Mouse (Mus musculus): ENCODE data around the gene Tinag. TPM values are rescaled to one million over a fixed set of nuclear protein-coding genes. Genes with fewer than 3 reads are reported as not detected.

The Tinag gene
- total and polyA plus RNA-seq, 3 experiments, result not detected

GRCm38 (mm10) chr9:77018935-77019334 is 26.7 kb downstream of the Tinag start:
- no peak for TF ChIP-seq GATA1 (IDR thresholded peaks at IDR 0.05; ENCODE audit: low read depth, low read length)
- TF ChIP-seq RAD21 (IDR thresholded peaks at IDR 0.05; ENCODE audit: low read depth, low read length), result no peak
- no peak for TF ChIP-seq HCFC1 (IDR thresholded peaks at IDR 0.05; ENCODE audit: low read depth, low read length)
- TF ChIP-seq JUND (IDR thresholded peaks at IDR 0.05; ENCODE audit: low read depth, low read length), result no peak
- no peak for TF ChIP-seq NRF1 (IDR thresholded peaks at IDR 0.05; ENCODE audit: insufficient read depth, low read depth, low read length, poor library complexity, severe bottlenecking)
- TF ChIP-seq ZNF384 (IDR thresholded peaks at IDR 0.05; ENCODE audit: low read depth, low read length), result no peak
- no peak for TF ChIP-seq USF1 (IDR thresholded peaks at IDR 0.05; ENCODE audit: low read depth, low read length)
- TF ChIP-seq CHD2 (IDR thresholded peaks at IDR 0.05; ENCODE audit: low read length), result no peak
- TF ChIP-seq ZKSCAN1 (IDR thresholded peaks at IDR 0.05; ENCODE audit: low read depth, low read length), result no peak
- no peak for TF ChIP-seq RCOR1 (IDR thresholded peaks at IDR 0.05; ENCODE audit: low read depth, low read length)
- TF ChIP-seq MAX (IDR thresholded peaks at IDR 0.05; ENCODE audit: low read length), result no peak
- no peak for TF ChIP-seq POLR2AphosphoS5 (IDR thresholded peaks at IDR 0.05; ENCODE audit: borderline replicate concordance, low read depth, low read length)
- no peak for TF ChIP-seq SMC3 (IDR thresholded peaks at IDR 0.05; ENCODE audit: low read depth, low read length)
- no peak for TF ChIP-seq MAZ (IDR thresholded peaks at IDR 0.05; ENCODE audit: low read depth, low read length)
- no peak for TF ChIP-seq MXI1 (IDR thresholded peaks at IDR 0.05; ENCODE audit: low read depth, low read length)
- TF ChIP-seq TCF12 (IDR thresholded peaks at IDR 0.05; ENCODE audit: low read depth, low read length), result no peak
- no peak overlapping the region for H3K27ac ChIP-seq (ENCODE audit: control insufficient read depth, low read depth, low read length)
- no peaks in the 10 kb centered on the region for H3K27me3 ChIP-seq (ENCODE audit: control insufficient read depth in 1 of 2, insufficient read depth in 2 of 2, low read length in 2 of 2)
- H3K36me3 ChIP-seq (ENCODE audit: control insufficient read depth in 1 of 2, insufficient read depth in 2 of 2, low read length in 2 of 2), result no peaks in the 10 kb centered on the region
- H3K9me3 ChIP-seq (replicated peaks; ENCODE audit: insufficient read depth, low read length), result no peaks in the 10 kb centered on the region
- H3K4me1 ChIP-seq (ENCODE audit: control insufficient read depth in 1 of 2, insufficient read depth in 2 of 2, low read length in 2 of 2), result no peaks in the 10 kb centered on the region
- DNase-seq (ENCODE audit: low read depth, low spot score), result no peak
- no peaks in the 10 kb centered on the region for H3K79me2 ChIP-seq (ENCODE audit: control insufficient read depth, insufficient read depth, low read length, poor library complexity)
- no peak overlapping the region for H3K9ac ChIP-seq (ENCODE audit: control insufficient read depth, low read depth, low read length, poor library complexity, severe bottlenecking)
- no peak overlapping the region for H3K4me3 ChIP-seq (ENCODE audit: control insufficient read depth in 1 of 2, insufficient read depth in 1 of 2, low read depth in 2 of 2, low read length in 2 of 2)

GRCm38 (mm10) chr9:76996021-76996420 is 49.6 kb downstream of the Tinag start:
- no peak overlapping the region for H3K27ac ChIP-seq (ENCODE audit: control insufficient read depth, low read depth, low read length)
- no peak overlapping the region for H3K4me3 ChIP-seq (ENCODE audit: control insufficient read depth in 1 of 2, insufficient read depth in 1 of 2, low read depth in 2 of 2, low read length in 2 of 2)
- no peak overlapping the region for H3K9ac ChIP-seq (ENCODE audit: control insufficient read depth, low read depth, low read length, poor library complexity, severe bottlenecking)
- no peaks in the 10 kb centered on the region for H3K9me3 ChIP-seq (replicated peaks; ENCODE audit: insufficient read depth, low read length)
- no peaks in the 10 kb centered on the region for H3K79me2 ChIP-seq (ENCODE audit: control insufficient read depth, insufficient read depth, low read length, poor library complexity)
- H3K4me1 ChIP-seq (ENCODE audit: control insufficient read depth in 1 of 2, insufficient read depth in 2 of 2, low read length in 2 of 2), result no peaks in the 10 kb centered on the region
- DNase-seq (ENCODE audit: low read depth, low spot score), result no peak
- TF ChIP-seq NELFE (IDR thresholded peaks at IDR 0.05; ENCODE audit: low read depth, low read length) (no peak), TCF12 (IDR thresholded peaks at IDR 0.05; ENCODE audit: low read depth, low read length) (no peak), MEF2A (IDR thresholded peaks at IDR 0.05; ENCODE audit: extremely low read depth, insufficient replicate concordance, low read depth, low read length, poor library complexity, severe bottlenecking) (no peak), RAD21 (IDR thresholded peaks at IDR 0.05; ENCODE audit: low read depth, low read length) (no peak), UBTF (IDR thresholded peaks at IDR 0.05; ENCODE audit: borderline replicate concordance, insufficient read depth, low read depth, low read length) (no peak), MYC (IDR thresholded peaks at IDR 0.05; ENCODE audit: low read depth, low read length) (no peak), HCFC1 (IDR thresholded peaks at IDR 0.05; ENCODE audit: low read depth, low read length) (no peak), RCOR1 (IDR thresholded peaks at IDR 0.05; ENCODE audit: low read depth, low read length) (no peak), MAZ (IDR thresholded peaks at IDR 0.05; ENCODE audit: low read depth, low read length) (no peak), ZMIZ1 (IDR thresholded peaks at IDR 0.05; ENCODE audit: low read depth, low read length) (no peak), ELF1 (IDR thresholded peaks at IDR 0.05; ENCODE audit: low read depth, low read length) (no peak), MAX (IDR thresholded peaks at IDR 0.05; ENCODE audit: low read length) (no peak), POLR2A (IDR thresholded peaks at IDR 0.05; ENCODE audit: control insufficient read depth in 1 of 2, insufficient read depth in 1 of 2, low read depth in 1 of 2, low read length in 2 of 2, poor library complexity in 1 of 2) (no peak), TAL1 (IDR thresholded peaks at IDR 0.05; ENCODE audit: low read length) (no peak), ETS1 (IDR thresholded peaks at IDR 0.05; ENCODE audit: low read depth, low read length) (no peak)
- H3K27me3 ChIP-seq (ENCODE audit: control insufficient read depth in 1 of 2, insufficient read depth in 2 of 2, low read length in 2 of 2), result no peaks in the 10 kb centered on the region
- no peaks in the 10 kb centered on the region for H3K36me3 ChIP-seq (ENCODE audit: control insufficient read depth in 1 of 2, insufficient read depth in 2 of 2, low read length in 2 of 2)
